Mouse (Mus musculus): ENCODE results near the gene Sdk2. TPM values are rescaled to one million over a fixed set of nuclear protein-coding genes. Genes with fewer than 3 reads are reported as not detected.

The Sdk2 gene
- total and polyA plus RNA-seq, 3 experiments = 1.2 to 4.8 (median 1.3) TPM

DNA sequence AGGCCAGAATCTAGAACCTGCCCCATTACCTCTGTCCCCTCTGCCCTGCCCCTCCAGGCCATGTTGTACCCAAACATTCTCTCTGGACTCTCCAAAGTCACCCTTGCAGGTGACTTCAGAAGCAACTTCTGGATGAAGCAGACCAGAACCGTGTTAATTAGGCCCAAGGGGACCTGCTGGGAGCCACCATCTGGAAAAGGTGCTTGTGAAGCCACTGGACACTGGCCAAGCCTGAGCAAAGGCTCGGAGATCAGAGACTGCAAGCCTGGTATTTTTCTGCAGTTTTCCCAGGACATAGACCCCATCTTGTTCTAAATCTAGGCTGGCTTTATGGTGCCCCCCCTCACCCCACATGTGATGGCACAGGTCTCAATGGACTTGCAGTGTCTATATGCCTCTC is 138.0 kb downstream of the Sdk2 start:
- no peak for DNase-seq (ENCODE audit: extremely low read depth)
- in situ Hi-C loops (cut with MboI; ENCODE audit: low pct_ligation_motif_present, low pct_unique_long_range_greater_than_20kb, low sequenced_read_pairs) = no loop called here

DNA sequence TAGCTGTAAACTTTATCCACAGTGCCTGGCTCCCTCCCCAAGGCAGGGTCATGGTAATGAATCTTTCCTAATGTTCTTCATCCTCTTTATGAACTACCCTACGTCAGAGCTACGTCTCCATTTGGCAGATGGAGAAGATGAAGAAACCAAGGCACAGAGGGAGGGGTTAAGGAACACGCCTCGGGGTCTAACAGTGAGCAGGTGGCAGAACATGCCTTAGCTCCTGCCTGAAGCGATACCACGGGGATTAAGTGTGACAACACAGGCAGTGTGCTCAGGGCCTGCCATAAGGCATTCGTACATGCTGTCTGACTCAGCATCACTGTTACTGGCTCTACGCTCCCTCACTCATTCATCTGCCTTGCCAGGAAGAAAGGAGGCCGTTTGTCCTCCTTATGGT is 138.6 kb downstream of the Sdk2 start:
- Histone ChIP-seq H3K4me3 (replicated peaks in 1 of 3; ENCODE audit: low read depth in 2 of 3, low read length in 2 of 3, poor library complexity in 1 of 3) (no peak overlapping the region), H3K4me2 (ENCODE audit: insufficient read depth, low read depth, poor library complexity, severe bottlenecking) (no peak overlapping the region), H3K4me1 (ENCODE audit: control insufficient read depth in 1 of 2, insufficient read depth in 2 of 2) (no peaks in the 10 kb centered on the region), H3K9ac (ENCODE audit: insufficient read depth, low read depth) (no peak overlapping the region), H3K36me3 (replicated peaks in 1 of 2; ENCODE audit: control insufficient read depth in 1 of 2, insufficient read depth in 1 of 2, low read length in 1 of 2) (no peaks in the 10 kb centered on the region), H3K27ac (ENCODE audit: insufficient read depth, low read depth) (no peak overlapping the region), H3K79me2 (replicated peaks; ENCODE audit: control insufficient read depth, extremely low read depth, insufficient read depth, poor library complexity, severe bottlenecking) (no peaks in the 10 kb centered on the region), H3K9me3 (replicated peaks; ENCODE audit: low read length) (peaks cover 3% of the 10 kb centered on the region), H3K27me3 (replicated peaks) (peaks cover 73% of the 10 kb centered on the region)
- no peak for DNase-seq (ENCODE audit: extremely low read depth)
- dilution Hi-C loops (cut with MboI; ENCODE audit: extremely low pct_ligation_motif_present, extremely low pct_unique_long_range_greater_than_20kb, low sequenced_read_pairs) = no loop called here
- TF ChIP-seq ZNF384 (IDR thresholded peaks at IDR 0.05; ENCODE audit: low read depth, low read length) (no peak), POLR2AphosphoS2 (IDR thresholded peaks at IDR 0.05; ENCODE audit: low read depth, low read length) (no peak), ZC3H11A (IDR thresholded peaks at IDR 0.05; ENCODE audit: low read depth, low read length) (no peak), MXI1 (IDR thresholded peaks at IDR 0.05; ENCODE audit: low read depth, low read length) (no peak), MYC (IDR thresholded peaks at IDR 0.05; ENCODE audit: low read depth, low read length) (no peak), ZMIZ1 (IDR thresholded peaks at IDR 0.05; ENCODE audit: low read depth, low read length) (no peak), ELF1 (IDR thresholded peaks at IDR 0.05; ENCODE audit: low read depth, low read length) (no peak), JUND (conservative IDR thresholded peaks at IDR 0.05; ENCODE audit: low read depth, low read length) (no peak), NELFE (IDR thresholded peaks at IDR 0.05; ENCODE audit: low read depth, low read length) (no peak), MAZ (IDR thresholded peaks at IDR 0.05; ENCODE audit: low read depth, low read length) (no peak), NRF1 (IDR thresholded peaks at IDR 0.05; ENCODE audit: low read depth, low read length) (no peak), CTCF (conservative IDR thresholded peaks at IDR 0.05 in 1 of 2, IDR thresholded peaks at IDR 0.05 in 1 of 2; ENCODE audit: low read depth in 2 of 2, low read length in 2 of 2) (no peak), E2F4 (IDR thresholded peaks at IDR 0.05; ENCODE audit: insufficient replicate concordance, low read depth, low read length) (no peak), UBTF (IDR thresholded peaks at IDR 0.05; ENCODE audit: low read depth, low read length) (no peak), GABPA (IDR thresholded peaks at IDR 0.05; ENCODE audit: insufficient replicate concordance, low read depth, low read length) (no peak), MEF2A (IDR thresholded peaks at IDR 0.05; ENCODE audit: borderline replicate concordance, low read depth, low read length) (no peak), ETS1 (conservative IDR thresholded peaks at IDR 0.05; ENCODE audit: low read depth, low read length) (no peak), JUN (IDR thresholded peaks at IDR 0.05; ENCODE audit: insufficient read depth, low read depth, low read length) (no peak), USF1 (IDR thresholded peaks at IDR 0.05; ENCODE audit: low read depth, low read length) (no peak)
- in situ Hi-C loops (cut with MboI; ENCODE audit: low pct_ligation_motif_present, low pct_unique_long_range_greater_than_20kb, low sequenced_read_pairs) = no loop called here

More for the DNA sequence above, 138.0 kb downstream of the Sdk2 start:
- Histone ChIP-seq H3K36me3 (replicated peaks in 1 of 2; ENCODE audit: control insufficient read depth in 1 of 2, insufficient read depth in 1 of 2, low read length in 1 of 2) (no peaks in the 10 kb centered on the region), H3K4me1 (ENCODE audit: control insufficient read depth in 1 of 2, insufficient read depth in 2 of 2) (no peaks in the 10 kb centered on the region), H3K4me3 (replicated peaks in 1 of 3; ENCODE audit: low read depth in 2 of 3, low read length in 2 of 3, poor library complexity in 1 of 3) (no peak overlapping the region), H3K27me3 (replicated peaks) (peaks cover 73% of the 10 kb centered on the region), H3K9ac (ENCODE audit: insufficient read depth, low read depth) (no peak overlapping the region), H3K79me2 (replicated peaks; ENCODE audit: control insufficient read depth, extremely low read depth, insufficient read depth, poor library complexity, severe bottlenecking) (no peaks in the 10 kb centered on the region), H3K4me2 (ENCODE audit: insufficient read depth, low read depth, poor library complexity, severe bottlenecking) (no peak overlapping the region), H3K9me3 (replicated peaks; ENCODE audit: low read length) (peaks cover 3% of the 10 kb centered on the region), H3K27ac (ENCODE audit: insufficient read depth, low read depth) (no peak overlapping the region)
- TF ChIP-seq USF2 (conservative IDR thresholded peaks at IDR 0.05; ENCODE audit: low read depth, low read length) = no peak
- TF ChIP-seq IRF4 (IDR thresholded peaks at IDR 0.05; ENCODE audit: low read depth, low read length) = no peak
- TF ChIP-seq TBP (conservative IDR thresholded peaks at IDR 0.05; ENCODE audit: low read depth, low read length) = no peak
- TF ChIP-seq JUND (conservative IDR thresholded peaks at IDR 0.05; ENCODE audit: low read depth, low read length) = no peak
- dilution Hi-C loops (cut with MboI; ENCODE audit: extremely low pct_ligation_motif_present, extremely low pct_unique_long_range_greater_than_20kb, low sequenced_read_pairs) = no loop called here

Data from CH12.LX (cell line).